8 mouse cellular contexts compared by ENCODE assay signal in the genomic region with DNA sequence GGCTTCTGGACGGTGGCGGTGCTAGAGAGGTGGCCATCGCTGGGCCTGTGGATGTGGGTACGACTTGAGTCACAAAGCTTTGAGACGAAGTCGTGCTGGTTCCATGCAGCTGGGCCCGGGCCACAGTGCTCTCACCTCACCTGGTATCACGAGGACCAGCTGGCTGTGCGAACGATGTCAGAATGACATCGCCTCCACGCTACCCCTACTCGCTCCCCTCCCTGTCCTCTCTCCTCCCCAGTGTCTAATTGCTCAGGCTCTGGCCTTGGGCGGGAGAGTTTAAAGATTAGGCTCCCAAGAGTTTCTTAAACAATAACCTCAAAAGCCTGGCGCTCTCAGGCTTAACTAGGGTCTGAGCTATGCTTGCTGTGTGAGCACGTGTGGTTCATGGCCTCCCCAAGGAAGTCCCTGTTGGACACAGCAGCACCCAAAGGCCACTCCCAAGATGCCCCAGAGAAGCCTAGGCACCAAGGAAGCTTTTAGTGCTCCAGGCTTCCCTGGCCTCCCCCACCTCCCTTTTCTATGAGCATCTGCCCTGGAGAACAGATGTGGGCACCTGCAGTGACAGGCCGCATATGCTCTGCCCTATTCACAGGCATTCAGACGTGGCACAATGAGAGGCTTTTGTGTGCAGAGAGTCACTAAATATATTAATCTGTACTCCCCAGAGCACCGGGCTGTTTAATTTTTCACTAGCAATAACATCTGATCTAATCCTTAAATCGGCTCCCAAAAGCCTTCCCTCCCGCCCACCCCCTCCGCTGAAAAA. TPM values are rescaled to one million over a fixed set of nuclear protein-coding genes. Genes with fewer than 3 reads are reported as not detected.
DNase-seq lines count a peak whose midpoint lies in the region; ATAC-seq and TF ChIP-seq lines count a peak whose summit lies in the region.

No protein-coding gene starts in this region.

- no peak overlapping the region; the same call in 1 of the 2 replicates for H3K9ac ChIP-seq in liver, postnatal 0 days (replicated peaks)

- ATAC-seq in liver, postnatal 0 days, result peak; percentile 9; the same call in 1 of the 2 replicates

- TF ChIP-seq CTCF in gastrocnemius, adult 2 months (IDR thresholded peaks at IDR 0.05), result no peak
- no peak for TF ChIP-seq CTCF in testis, adult 2 months (IDR thresholded peaks at IDR 0.05; ENCODE audit: control insufficient read depth, insufficient read depth, insufficient replicate concordance, low read depth, low read length)
- TF ChIP-seq CTCF in liver, postnatal 0 days (IDR thresholded peaks at IDR 0.05; ENCODE audit: low read depth), result no peak

- DNase-seq in gastrocnemius, adult 2 months, result peak; percentile 27
- DNase-seq in gastrocnemius, postnatal 36 days, result no peak
- no peak for DNase-seq in testis, postnatal 10 days (ENCODE audit: low spot score)
- no peak for DNase-seq in liver, postnatal 0 days
- no peak for DNase-seq in spleen, adult 18-20 months
- no peak for DNase-seq in urinary bladder, adult 18-20 months (ENCODE audit: low spot score in 2 of 2)
- no peak for DNase-seq in layer of hippocampus, postnatal 36 days

- H3K4me2 ChIP-seq in liver, postnatal 0 days (ENCODE audit: low read depth, low read length), result peak overlapping the region; percentile 65

- WGBS in liver, postnatal 0 days (ENCODE audit: insufficient replicate concordance), result 16% methylated on average over 22 of the region's 22 CpGs

- H3K27ac ChIP-seq in gastrocnemius, adult 2 months, result no peak overlapping the region
- no peak overlapping the region for H3K27ac ChIP-seq in testis, adult 2 months (ENCODE audit: control insufficient read depth, insufficient read depth, low read depth, low read length)
- H3K27ac ChIP-seq in liver, postnatal 0 days (ENCODE audit: low read depth), result no peak overlapping the region

- TF ChIP-seq POLR2A in testis, adult 2 months (IDR thresholded peaks at IDR 0.05; ENCODE audit: control insufficient read depth, low read depth, low read length), result no peak

- intact Hi-C loops in gastrocnemius, adult 2 months (cut with DNase I), result no loop called here
- intact Hi-C loops in gastrocnemius, postnatal 36 days (cut with DNase I), result no loop called here

- no peak for TF ChIP-seq EP300 in liver, postnatal 0 days (IDR thresholded peaks at IDR 0.05; ENCODE audit: low read depth)

- H3K4me3 ChIP-seq in gastrocnemius, adult 2 months, result peak overlapping the region; percentile 65
- H3K4me3 ChIP-seq in testis, adult 2 months (ENCODE audit: control insufficient read depth, low read depth, low read length), result peak overlapping the region; percentile 48
- peak overlapping the region; percentile 32; the same call in 1 of the 2 replicates for H3K4me3 ChIP-seq in liver, postnatal 0 days (ENCODE audit: low read depth, low read length)

- peaks cover 2% of the 10 kb centered on the region; the same call in 1 of the 2 replicates for H3K27me3 ChIP-seq in testis, adult 2 months (ENCODE audit: control insufficient read depth, insufficient read depth, low read length)
- H3K27me3 ChIP-seq in liver, postnatal 0 days (ENCODE audit: insufficient read depth, low read length), result peaks cover 36% of the 10 kb centered on the region

- H3K4me1 ChIP-seq in testis, adult 2 months (ENCODE audit: control insufficient read depth, insufficient read depth, low read length), result peaks cover 17% of the 10 kb centered on the region
- peaks cover 18% of the 10 kb centered on the region for H3K4me1 ChIP-seq in liver, postnatal 0 days (ENCODE audit: insufficient read depth)

- no peaks in the 10 kb centered on the region for H3K9me3 ChIP-seq in liver, postnatal 0 days (ENCODE audit: low read length)

- no peaks in the 10 kb centered on the region for H3K36me3 ChIP-seq in testis, adult 2 months (ENCODE audit: control insufficient read depth, insufficient read depth, low read length)
- H3K36me3 ChIP-seq in liver, postnatal 0 days (replicated peaks; ENCODE audit: insufficient read depth, low read length), result no peaks in the 10 kb centered on the region

RNA-seq across cellular contexts. Expression of gene Dll1, which starts 4.6 kb away (rescaled TPM):
- total RNA-seq in gastrocnemius, adult 2 months (2021), result 1 to 10 TPM; 3.0 to 4.1 TPM
- total RNA-seq in gastrocnemius, postnatal 36 days (2021), result 1 to 10 TPM; 3.2 to 3.4 TPM
- polyA plus RNA-seq in testis, adult 2 months (2012; rRNA removed), result 0.78 and 1.2 TPM in 2 replicates
- 1.9 and 2.6 TPM in 2 replicates for polyA plus RNA-seq in liver, postnatal 0 days (2015; fragmentation: Nextera tagmentation; extraction: Ambion mirVana)
- 10 to 100 TPM; 10.7 to 11.8 TPM for total RNA-seq in layer of hippocampus, postnatal 36 days (2021)

RNA-seq across cellular contexts. Expression of gene Fam120b, which starts 14.7 kb away (rescaled TPM):
- total RNA-seq in gastrocnemius, adult 2 months (2021), result 10 to 100 TPM; 10.9 to 12.8 TPM
- total RNA-seq in gastrocnemius, postnatal 36 days (2021), result 1 to 10 TPM; 7.8 to 9.9 TPM
- polyA plus RNA-seq in testis, adult 2 months (2012; rRNA removed), result 16.5 and 16.8 TPM in 2 replicates
- 5.0 and 5.2 TPM in 2 replicates for polyA plus RNA-seq in liver, postnatal 0 days (2015; fragmentation: Nextera tagmentation; extraction: Ambion mirVana)
- total RNA-seq in layer of hippocampus, postnatal 36 days (2021), result 10 to 100 TPM; 46.8 to 50.2 TPM
